Mouse (Mus musculus): Measurements from ENCODE around the gene Bmper. TPM values are rescaled to one million over a fixed set of nuclear protein-coding genes. Genes with fewer than 3 reads are reported as not detected.

Bmper gene
- total RNA-seq, 2 experiments from 2014 or later, result 4.0 to 4.4 TPM

DNA sequence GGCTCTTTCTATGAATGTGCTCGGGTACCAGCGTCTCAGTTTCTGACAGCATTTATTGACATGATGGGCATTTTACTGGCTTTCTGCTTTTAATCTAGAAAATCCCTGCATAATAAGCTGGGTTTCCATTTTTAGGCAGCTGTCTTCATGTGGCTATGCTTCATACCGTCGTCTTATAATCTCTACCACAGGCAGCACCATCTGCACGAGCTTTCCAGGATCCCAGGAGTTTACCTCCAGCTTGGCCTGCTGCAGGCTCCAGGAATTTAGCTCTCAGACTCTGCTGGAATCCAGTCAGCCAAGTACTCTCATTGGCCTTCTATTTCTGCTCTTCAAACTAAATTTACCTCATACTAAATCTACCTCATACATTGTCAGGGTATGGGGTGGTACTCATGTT is 219.3 kb downstream of the Bmper start:
- H3K27ac ChIP-seq, result no peak overlapping the region
- no peak overlapping the region for H3K4me3 ChIP-seq
- no peak for DNase-seq
- intact Hi-C loops (cut with DNase I), result no loop called here
- no peak for TF ChIP-seq CTCF (IDR thresholded peaks at IDR 0.05)

DNA sequence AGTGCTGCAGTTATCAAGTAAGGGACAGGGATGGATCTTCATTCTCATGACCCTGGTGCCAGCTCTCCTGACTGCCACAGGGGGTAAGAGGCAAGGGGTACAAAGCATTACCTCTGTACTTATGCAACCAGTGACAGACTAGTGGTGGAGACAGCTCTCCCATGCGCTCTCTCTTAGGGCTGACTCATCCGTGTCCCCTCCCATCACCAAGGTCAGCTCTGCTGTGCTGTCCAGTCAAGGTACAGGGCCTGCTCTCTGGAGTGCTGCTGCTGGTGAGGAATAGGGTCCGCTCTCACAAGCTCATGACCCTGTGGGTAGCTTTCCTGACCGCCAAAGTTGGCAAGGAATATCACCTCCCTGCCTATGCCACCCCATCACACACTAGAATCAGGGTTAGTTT is 222.1 kb downstream of the Bmper start:
- TF ChIP-seq CTCF (IDR thresholded peaks at IDR 0.05), result no peak
- DNase-seq, result no peak
- H3K27ac ChIP-seq, result no peak overlapping the region
- intact Hi-C loops (cut with DNase I), result no loop called here
- no peak overlapping the region for H3K4me3 ChIP-seq

DNA sequence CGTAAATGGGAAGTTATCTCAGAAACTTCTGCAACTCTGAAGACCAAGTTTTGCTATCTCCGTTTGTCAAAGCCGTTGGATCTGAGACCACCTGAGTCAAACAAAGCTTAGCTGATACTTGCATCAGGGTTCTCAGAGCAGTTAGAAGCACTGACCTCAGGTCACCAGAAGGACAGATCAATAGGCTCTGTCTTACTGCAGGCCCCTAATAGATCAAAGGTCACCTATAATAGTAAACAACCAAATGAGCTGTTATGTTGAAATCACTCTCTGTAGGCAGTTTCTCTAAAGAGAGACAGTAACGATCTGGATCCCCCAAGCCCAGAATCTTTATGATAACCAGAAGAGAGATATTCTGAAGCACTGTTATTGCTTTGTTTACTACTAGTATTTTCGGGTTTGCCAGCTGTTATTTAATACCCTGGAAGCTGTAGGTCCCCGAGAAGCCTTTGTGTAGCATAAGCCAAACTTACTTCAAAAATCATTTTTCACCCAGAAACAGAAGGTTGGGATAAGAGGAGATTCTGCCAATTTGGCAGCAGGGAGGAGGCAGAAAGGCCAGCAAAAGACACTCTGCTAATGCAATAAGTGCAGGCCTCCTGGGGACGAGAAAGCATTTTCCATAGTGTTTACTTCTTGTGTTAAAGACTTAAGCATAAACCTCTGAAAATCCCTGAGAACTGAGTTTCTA is 224.5 kb downstream of the Bmper start:
- no peak for TF ChIP-seq CTCF (IDR thresholded peaks at IDR 0.05)
- DNase-seq, result no peak
- Histone ChIP-seq H3K27ac (no peak overlapping the region), H3K4me3 (no peak overlapping the region)
- intact Hi-C loops (cut with DNase I), result no loop called here

GRCm38 (mm10) chr9:23453309-23453708 is 230.4 kb downstream of the Bmper start:
- no peak for TF ChIP-seq CTCF (IDR thresholded peaks at IDR 0.05)
- H3K27ac ChIP-seq, result no peak overlapping the region
- H3K4me3 ChIP-seq, result no peak overlapping the region
- no peak for DNase-seq
- intact Hi-C loops (cut with DNase I), result no loop called here

GRCm38 (mm10) chr9:23457186-23457585 is 234.3 kb downstream of the Bmper start:
- TF ChIP-seq CTCF (IDR thresholded peaks at IDR 0.05), result no peak
- H3K27ac ChIP-seq, result no peak overlapping the region
- DNase-seq, result no peak
- no peak overlapping the region for H3K4me3 ChIP-seq
- intact Hi-C loops (cut with DNase I), result no loop called here

DNA sequence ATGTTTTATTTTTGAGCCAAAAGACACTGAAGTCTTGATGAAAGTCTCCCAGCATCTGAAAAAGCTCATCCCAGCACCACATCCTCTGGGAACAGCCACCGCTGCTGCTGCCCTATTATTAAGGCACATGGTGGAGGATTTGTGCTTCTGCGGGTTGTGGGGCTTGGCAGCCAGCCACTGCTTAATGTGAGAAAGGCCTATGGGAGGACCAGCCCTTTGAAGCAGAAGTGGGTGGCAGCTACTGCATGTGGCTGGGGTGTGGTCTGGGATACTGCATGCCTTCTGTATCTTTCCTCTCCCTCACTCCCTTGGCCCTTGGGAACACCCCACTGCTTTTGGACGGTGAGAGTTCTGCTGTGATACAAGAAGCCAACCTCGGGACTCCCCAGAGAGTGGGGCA is 237.8 kb downstream of the Bmper start:
- Histone ChIP-seq H3K27ac (no peak overlapping the region), H3K4me3 (no peak overlapping the region)
- intact Hi-C loops (cut with DNase I), result no loop called here
- no peak for DNase-seq
- no peak for TF ChIP-seq CTCF (IDR thresholded peaks at IDR 0.05)

- H3K27ac ChIP-seq, result no peak overlapping the region
- no peak for DNase-seq
- intact Hi-C loops (cut with DNase I), result no loop called here
- TF ChIP-seq CTCF (IDR thresholded peaks at IDR 0.05), result peak; percentile 56
- H3K4me3 ChIP-seq, result no peak overlapping the region
Observed at GRCm38 (mm10) chr9:23462949-23463608, 240.2 kb downstream of the Bmper start.

DNA sequence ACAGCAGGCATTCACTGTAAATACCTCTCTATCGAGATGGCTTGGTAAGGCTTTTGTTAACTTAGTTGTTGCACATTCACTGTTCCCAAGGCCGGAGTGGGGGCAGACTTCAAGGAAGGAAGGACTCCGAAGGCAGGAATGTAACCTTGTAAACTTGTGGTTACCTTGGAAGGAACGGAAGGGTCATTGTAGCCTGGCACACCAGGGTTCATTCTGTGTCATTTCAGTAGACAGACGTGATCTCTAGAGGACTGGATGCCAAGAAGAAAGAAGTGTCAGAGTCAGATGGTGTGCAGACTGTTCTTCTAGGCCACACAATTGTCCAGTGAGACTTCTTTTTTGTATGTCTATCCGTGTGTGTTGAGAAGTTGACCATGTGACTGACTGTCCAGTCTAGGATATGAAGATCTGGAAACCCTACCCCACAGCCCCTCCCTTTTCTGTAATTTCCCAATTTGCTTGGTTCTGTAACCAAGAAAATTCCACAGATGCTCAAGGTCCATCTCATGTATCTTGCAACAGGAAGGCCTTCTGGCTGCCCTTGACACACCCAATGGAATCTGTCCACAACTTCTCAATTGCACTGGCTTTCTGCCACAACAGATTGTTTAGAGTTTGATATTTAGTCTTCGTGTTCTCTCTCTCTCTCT is 242.2 kb downstream of the Bmper start:
- intact Hi-C loops (cut with DNase I), result no loop called here
- Histone ChIP-seq H3K27ac (no peak overlapping the region), H3K4me3 (no peak overlapping the region)
- TF ChIP-seq CTCF (IDR thresholded peaks at IDR 0.05), result no peak
- peak; percentile 33 for DNase-seq

DNA sequence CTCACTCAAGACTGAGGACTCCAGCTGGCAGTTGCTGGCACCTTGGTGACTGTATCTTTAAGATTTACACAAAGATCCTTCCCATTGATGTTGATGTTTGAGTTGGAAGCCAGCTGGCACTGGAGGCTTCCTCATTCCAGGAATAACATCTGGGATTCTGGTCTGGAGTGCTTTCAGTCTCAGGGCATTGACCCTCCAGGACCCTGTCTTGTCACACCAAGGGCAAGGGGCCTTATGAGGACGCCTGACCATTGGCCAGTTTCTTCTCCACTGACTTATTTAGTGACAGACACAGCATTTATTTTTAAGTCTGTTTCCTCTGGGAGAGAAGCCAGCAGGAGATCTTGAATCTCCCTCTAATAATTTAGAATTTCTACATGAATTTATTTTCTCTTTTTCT is 247.0 kb downstream of the Bmper start:
- intact Hi-C loops (cut with DNase I), result no loop called here
- Histone ChIP-seq H3K4me3 (no peak overlapping the region), H3K27ac (no peak overlapping the region)
- peak; percentile 26 for DNase-seq
- no peak for TF ChIP-seq CTCF (IDR thresholded peaks at IDR 0.05)

DNA sequence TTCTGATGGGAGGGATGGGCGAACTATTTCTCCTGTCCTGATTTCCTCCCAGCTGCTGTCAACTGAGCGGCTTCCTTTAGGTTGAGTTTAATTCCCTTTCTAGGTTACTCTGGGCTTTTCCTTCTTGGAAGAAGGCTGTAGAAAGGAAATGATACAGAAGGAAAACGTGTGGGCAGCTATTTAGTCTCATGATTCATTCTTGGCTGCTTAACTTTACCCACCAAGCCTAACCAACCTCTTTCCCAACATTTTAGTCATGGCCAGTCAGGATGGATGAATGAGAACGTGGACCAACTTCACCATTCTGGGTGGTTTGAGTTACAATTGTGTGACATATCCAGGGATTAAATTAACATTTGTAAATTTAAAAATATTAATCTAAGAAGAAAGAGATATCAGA is 263.0 kb downstream of the Bmper start:
- no peak for TF ChIP-seq CTCF (IDR thresholded peaks at IDR 0.05)
- Histone ChIP-seq H3K4me3 (no peak overlapping the region), H3K27ac (no peak overlapping the region)
- intact Hi-C loops (cut with DNase I), result no loop called here
- DNase-seq, result no peak

GRCm38 (mm10) chr9:23486725-23487378 is 264.0 kb downstream of the Bmper start:
- H3K27ac ChIP-seq, result no peak overlapping the region
- H3K4me3 ChIP-seq, result no peak overlapping the region
- DNase-seq, result no peak
- no peak for TF ChIP-seq CTCF (IDR thresholded peaks at IDR 0.05)
- intact Hi-C loops (cut with DNase I), result no loop called here

DNA sequence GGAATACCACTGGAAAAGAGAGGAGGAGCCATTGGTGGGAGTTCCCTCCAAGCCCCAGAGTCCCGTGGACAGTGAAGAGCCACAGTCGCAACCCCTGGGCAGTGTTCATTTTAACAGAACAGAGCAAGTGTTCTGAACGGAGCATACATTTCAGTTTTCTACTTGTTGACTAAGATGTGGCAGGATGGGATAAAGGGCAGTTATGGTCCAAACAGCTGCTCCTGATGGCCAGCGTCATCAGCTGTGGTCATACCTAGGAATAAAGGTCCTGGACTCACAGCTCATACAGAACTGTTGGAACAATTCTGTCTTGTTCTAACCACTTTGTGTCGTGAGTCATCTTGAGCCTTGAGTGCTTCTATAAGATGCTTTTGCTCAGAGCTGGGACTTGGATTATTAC is 265.4 kb downstream of the Bmper start:
- Histone ChIP-seq H3K4me3 (no peak overlapping the region), H3K27ac (no peak overlapping the region)
- intact Hi-C loops (cut with DNase I), result no loop called here
- DNase-seq, result no peak
- TF ChIP-seq CTCF (IDR thresholded peaks at IDR 0.05), result no peak

DNA sequence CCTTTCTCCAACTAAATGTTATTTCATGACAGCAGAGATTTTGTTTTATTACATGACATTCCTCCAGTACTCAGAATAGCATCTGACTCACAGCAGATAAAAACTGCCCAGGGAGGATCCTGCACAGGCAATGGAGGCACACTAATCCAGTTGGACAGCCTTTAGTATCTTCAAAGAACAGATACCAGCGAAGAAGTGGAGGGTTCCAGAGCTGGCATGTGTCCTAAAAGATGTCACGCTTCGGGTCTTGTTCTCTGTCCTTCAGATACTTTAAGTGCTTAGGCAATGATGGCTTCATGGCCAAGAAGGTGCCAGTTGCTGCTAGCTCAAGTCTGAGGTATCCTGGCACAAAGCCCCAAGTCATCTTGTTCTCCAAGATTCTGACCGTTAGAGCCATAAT is 272.5 kb downstream of the Bmper start:
- intact Hi-C loops (cut with DNase I), result no loop called here
- H3K27ac ChIP-seq, result no peak overlapping the region
- no peak overlapping the region for H3K4me3 ChIP-seq
- DNase-seq, result no peak
- TF ChIP-seq CTCF (IDR thresholded peaks at IDR 0.05), result no peak
